In the genomic region with DNA sequence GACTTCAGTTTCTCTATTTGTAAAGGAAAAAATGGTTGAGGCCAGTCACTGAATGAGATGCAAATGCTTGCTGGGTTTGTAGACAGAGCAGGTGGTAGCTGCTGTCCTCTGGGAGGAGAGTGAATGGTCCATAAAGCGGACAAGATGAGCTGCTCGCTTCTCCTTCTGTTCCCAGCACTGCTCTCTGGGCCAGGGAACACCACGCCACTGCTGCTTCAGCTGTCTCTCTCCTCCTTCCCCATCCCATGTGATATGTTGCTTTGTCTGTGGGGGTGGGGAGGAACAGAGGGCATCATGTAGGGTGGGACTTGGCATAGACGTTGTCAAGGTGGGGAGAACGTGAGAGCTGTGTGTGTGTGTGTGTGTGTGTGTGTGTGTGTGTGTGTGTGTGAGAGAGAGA, we compare ENCODE assay signal across 16 mouse cellular contexts. TPM values are rescaled to one million over a fixed set of nuclear protein-coding genes. Genes with fewer than 3 reads are reported as not detected.
A peak's percentile ranks its signal among the peaks of the same experiment; 100 is the strongest.
DNase-seq lines count a peak whose midpoint lies in the region; ATAC-seq and TF ChIP-seq lines count a peak whose summit lies in the region.
"Had no signal": no experiment of that assay in that cellular context is flagged by ENCODE, and none has a peak within 500 bp of the region (broad histone marks: within the 10 kb centered on the region; RNA-seq: fewer than 3 reads in every experiment).

No protein-coding gene starts in this region.

- H3K4me1 ChIP-seq in CH12.LX (ENCODE audit: control insufficient read depth in 1 of 2, insufficient read depth in 2 of 2) = peaks cover 10 to 34% of the 10 kb centered on the region in 2 experiments
- H3K4me1 ChIP-seq in hindbrain, embryonic 12.5 days = peaks cover 72% of the 10 kb centered on the region
- H3K4me1 ChIP-seq in midbrain, embryonic 14.5 days (ENCODE audit: control insufficient read depth, insufficient read depth, low read length) = peaks cover 40% of the 10 kb centered on the region
- H3K4me1 ChIP-seq in liver, postnatal 0 days (ENCODE audit: insufficient read depth) = no peaks in the 10 kb centered on the region; the same call in 1 of the 2 replicates

- TF ChIP-seq POLR2A in CH12.LX (IDR thresholded peaks at IDR 0.05; ENCODE audit: low read depth, low read length) = no peak

- no peak for TF ChIP-seq CTCF in CH12.LX (conservative IDR thresholded peaks at IDR 0.05 in 1 of 2, IDR thresholded peaks at IDR 0.05 in 1 of 2; ENCODE audit: low read depth in 2 of 2, low read length in 2 of 2)
- no peak for TF ChIP-seq CTCF in liver, postnatal 0 days (IDR thresholded peaks at IDR 0.05; ENCODE audit: low read depth)

- no peak overlapping the region for H3K9ac ChIP-seq in CH12.LX (ENCODE audit: insufficient read depth, low read depth)
- H3K9ac ChIP-seq in hindbrain, embryonic 12.5 days = 0 out of 2 replicates have a peak overlapping the region, but pooled peaks have one; percentile 1
- no peak overlapping the region for H3K9ac ChIP-seq in midbrain, embryonic 14.5 days (replicated peaks; ENCODE audit: low read length)
- H3K9ac ChIP-seq in liver, postnatal 0 days (replicated peaks) = no peak overlapping the region
- H3K9ac ChIP-seq: liver, embryonic 13.5 days had no signal

- in situ Hi-C loops in CH12.LX (cut with MboI; ENCODE audit: low pct_ligation_motif_present, low pct_unique_long_range_greater_than_20kb, low sequenced_read_pairs) = no loop called here

- peak; percentile 85 for DNase-seq in cerebellum, postnatal 10 days
- DNase-seq in cerebellum, adult 9-11 months = no peak
- DNase-seq in CH12.LX (ENCODE audit: extremely low read depth) = peak; percentile 13
- DNase-seq in midbrain, embryonic 14.5 days = peak; percentile 50
- DNase-seq in right cerebral cortex, postnatal 10 days (ENCODE audit: low spot score in 2 of 2) = no peak
- DNase-seq in left cerebral cortex, postnatal 14 days (ENCODE audit: low spot score in 2 of 2) = no peak
- DNase-seq in liver, postnatal 0 days = no peak
- DNase-seq: adrenal gland, postnatal 10 days; cerebellum, adult 8-10 months; heart, adult 18-20 months; liver, embryonic 13.5 days had no signal

- dilution Hi-C loops in CH12.LX (cut with MboI; ENCODE audit: extremely low pct_ligation_motif_present, extremely low pct_unique_long_range_greater_than_20kb, low sequenced_read_pairs) = no loop called here

- TF ChIP-seq EP300 in CH12.LX (IDR thresholded peaks at IDR 0.05; ENCODE audit: low read length) = no peak
- TF ChIP-seq EP300 in liver, postnatal 0 days (IDR thresholded peaks at IDR 0.05; ENCODE audit: low read depth) = no peak

- no peaks in the 10 kb centered on the region for H3K36me3 ChIP-seq in CH12.LX (replicated peaks in 1 of 2; ENCODE audit: control insufficient read depth in 1 of 2, insufficient read depth in 1 of 2, low read length in 1 of 2)
- no peaks in the 10 kb centered on the region for H3K36me3 ChIP-seq in hindbrain, embryonic 12.5 days
- no peaks in the 10 kb centered on the region for H3K36me3 ChIP-seq in midbrain, embryonic 14.5 days (ENCODE audit: control insufficient read depth, insufficient read depth, low read length)
- H3K36me3 ChIP-seq in liver, postnatal 0 days (replicated peaks; ENCODE audit: insufficient read depth, low read length) = no peaks in the 10 kb centered on the region
- H3K36me3 ChIP-seq: limb, embryonic 10.5 days; liver, embryonic 13.5 days had no signal

- no peaks in the 10 kb centered on the region for H3K9me3 ChIP-seq in CH12.LX (replicated peaks; ENCODE audit: low read length)
- no peaks in the 10 kb centered on the region for H3K9me3 ChIP-seq in hindbrain, embryonic 12.5 days (replicated peaks)
- H3K9me3 ChIP-seq in midbrain, embryonic 14.5 days (ENCODE audit: control insufficient read depth, low read length) = no peaks in the 10 kb centered on the region
- no peaks in the 10 kb centered on the region for H3K9me3 ChIP-seq in liver, postnatal 0 days (ENCODE audit: low read length)
- H3K9me3 ChIP-seq: limb, embryonic 10.5 days; liver, embryonic 13.5 days; megakaryocyte, embryonic 14.5 days had no signal

- H3K4me2 ChIP-seq in CH12.LX (ENCODE audit: insufficient read depth, low read depth, poor library complexity, severe bottlenecking) = 0 out of 2 replicates have a peak overlapping the region, but pooled peaks have one; percentile 14
- H3K4me2 ChIP-seq in hindbrain, embryonic 12.5 days (replicated peaks) = no peak overlapping the region
- no peak overlapping the region for H3K4me2 ChIP-seq in midbrain, embryonic 14.5 days (ENCODE audit: low read length)
- H3K4me2 ChIP-seq in liver, postnatal 0 days (ENCODE audit: low read depth, low read length) = no peak overlapping the region
- H3K4me2 ChIP-seq: liver, embryonic 13.5 days had no signal

- no peak overlapping the region for H3K27ac ChIP-seq in CH12.LX (ENCODE audit: insufficient read depth, low read depth)
- peak overlapping the region; percentile 81 for H3K27ac ChIP-seq in hindbrain, embryonic 12.5 days
- H3K27ac ChIP-seq in midbrain, embryonic 14.5 days (replicated peaks; ENCODE audit: low read depth, low read length) = peak overlapping the region; percentile 67; the same call in 1 of the 2 replicates
- H3K27ac ChIP-seq in liver, postnatal 0 days (ENCODE audit: low read depth) = no peak overlapping the region
- H3K27ac ChIP-seq: kidney, postnatal 0 days; liver, embryonic 13.5 days had no signal

- 34% methylated on average over 5 of the region's 5 CpGs for WGBS in hindbrain, embryonic 12.5 days
- 23% methylated on average over 5 of the region's 5 CpGs for WGBS in midbrain, embryonic 14.5 days
- WGBS in liver, postnatal 0 days (ENCODE audit: insufficient replicate concordance) = 71% methylated on average over 5 of the region's 5 CpGs

- no peaks in the 10 kb centered on the region for H3K79me2 ChIP-seq in CH12.LX (replicated peaks; ENCODE audit: control insufficient read depth, extremely low read depth, insufficient read depth, poor library complexity, severe bottlenecking)

- ATAC-seq in hindbrain, embryonic 12.5 days (ENCODE audit: low FRiP score) = peak; percentile 70
- peak; percentile 57 for ATAC-seq in midbrain, embryonic 14.5 days (ENCODE audit: low FRiP score, low TSS enrichment)
- ATAC-seq in liver, postnatal 0 days = no peak
- ATAC-seq: lung, postnatal 0 days had no signal

- no peak for TF ChIP-seq RAD21 in CH12.LX (IDR thresholded peaks at IDR 0.05; ENCODE audit: low read depth, low read length)

- intact Hi-C loops in left cerebral cortex, postnatal 14 days (cut with DNase I) = no loop called here

- no peak overlapping the region for H3K4me3 ChIP-seq in CH12.LX (replicated peaks in 1 of 3; ENCODE audit: low read depth in 2 of 3, low read length in 2 of 3, poor library complexity in 1 of 3)
- no peak overlapping the region for H3K4me3 ChIP-seq in hindbrain, embryonic 12.5 days
- H3K4me3 ChIP-seq in midbrain, embryonic 14.5 days (replicated peaks; ENCODE audit: low read depth, low read length) = no peak overlapping the region
- no peak overlapping the region for H3K4me3 ChIP-seq in liver, postnatal 0 days (ENCODE audit: low read depth, low read length)
- H3K4me3 ChIP-seq: limb, embryonic 10.5 days; liver, embryonic 13.5 days; megakaryocyte, embryonic 14.5 days had no signal

- H3K27me3 ChIP-seq in CH12.LX (replicated peaks) = peaks cover 84% of the 10 kb centered on the region
- no peaks in the 10 kb centered on the region for H3K27me3 ChIP-seq in hindbrain, embryonic 12.5 days
- no peaks in the 10 kb centered on the region for H3K27me3 ChIP-seq in midbrain, embryonic 14.5 days (ENCODE audit: control insufficient read depth, insufficient read depth, low read length)
- no peaks in the 10 kb centered on the region for H3K27me3 ChIP-seq in liver, postnatal 0 days (ENCODE audit: insufficient read depth, low read length)

TF ChIP-seq in CH12.LX, 34 proteins besides CTCF, POLR2A, EP300 and RAD21:
- no peak for TF ChIP-seq E2F4 (IDR thresholded peaks at IDR 0.05; ENCODE audit: insufficient replicate concordance, low read depth, low read length)
- no peak for TF ChIP-seq GABPA (IDR thresholded peaks at IDR 0.05; ENCODE audit: insufficient replicate concordance, low read depth, low read length)
- TF ChIP-seq IRF4 (IDR thresholded peaks at IDR 0.05; ENCODE audit: low read depth, low read length) = no peak
- no peak for TF ChIP-seq UBTF (IDR thresholded peaks at IDR 0.05; ENCODE audit: low read depth, low read length)
- no peak for TF ChIP-seq KAT2A (IDR thresholded peaks at IDR 0.05; ENCODE audit: insufficient replicate concordance, low read length)
- no peak for TF ChIP-seq BHLHE40 (IDR thresholded peaks at IDR 0.05; ENCODE audit: low read depth, low read length)
- TF ChIP-seq MYC (IDR thresholded peaks at IDR 0.05; ENCODE audit: low read depth, low read length) = no peak
- TF ChIP-seq NELFE (IDR thresholded peaks at IDR 0.05; ENCODE audit: low read depth, low read length) = no peak
- TF ChIP-seq TBP (conservative IDR thresholded peaks at IDR 0.05; ENCODE audit: low read depth, low read length) = no peak
- TF ChIP-seq USF2 (conservative IDR thresholded peaks at IDR 0.05; ENCODE audit: low read depth, low read length) = no peak
- no peak for TF ChIP-seq HCFC1 (IDR thresholded peaks at IDR 0.05; ENCODE audit: low read depth, low read length)

RNA-seq across cellular contexts. Expression of a gene that starts 53.0 kb away (rescaled TPM):
- total RNA-seq in CH12.LX (2012; rRNA removed) (not detected in 2 replicates), CH12.LX (2014; rRNA removed) (not detected in 2 replicates)
- 0.07 and 0.08 TPM in 2 replicates for polyA plus RNA-seq in CH12.LX (2012; ENCODE audit: insufficient read length, low read depth)
- 25.8 and 29.1 TPM in 2 replicates for polyA plus RNA-seq in hindbrain, embryonic 12.5 days (2016; fragmentation: Nextera tagmentation; extraction: Ambion mirVana)
- 18.4 and 25.4 TPM in 2 replicates for polyA plus RNA-seq in midbrain, embryonic 14.5 days (2014; fragmentation: Nextera tagmentation; extraction: Ambion mirVana)
- 10 to 100 TPM; 60.7 to 70.5 TPM for total RNA-seq in left cerebral cortex, postnatal 14 days (2021)
- 3.8 and 4.0 TPM in 2 replicates for polyA plus RNA-seq in liver, postnatal 0 days (2015; fragmentation: Nextera tagmentation; extraction: Ambion mirVana)

Comparison
In these comparisons a context has a peak if more than half of its experiments do, and no peak if none do; other contexts are left out.
1. DNase-seq: peak in cerebellum, postnatal 10 days (2 of 2), CH12.LX (single experiment) and midbrain, embryonic 14.5 days (single experiment); none in cerebellum, adult 9-11 months (single experiment), right cerebral cortex, postnatal 10 days (0 of 2), left cerebral cortex, postnatal 14 days (0 of 2) and liver, postnatal 0 days (single experiment).
2. H3K27ac ChIP-seq: peak in hindbrain, embryonic 12.5 days (single experiment) and midbrain, embryonic 14.5 days (single experiment); none in CH12.LX (single experiment) and liver, postnatal 0 days (single experiment).